Mouse (Mus musculus) forebrain, embryonic 12.5 days (tissue): Measurements from ENCODE around the gene Kif1c. TPM values are rescaled to one million over a fixed set of nuclear protein-coding genes. Genes with fewer than 3 reads are reported as not detected.

Experiments
- ATAC-seq: fragments of 200-750 bp; cut with Nextera tagmentation; 2 replicates; pipeline ENCODE4 v1.8.0; 2017; ENCODE audit warnings: moderate TSS enrichment; ENCODE audit not compliant: low FRiP score
- H3K27ac ChIP-seq: fragments of 300-500 bp; sonication (generic); 2 replicates; pipeline ENCODE4 v1.5.1; 2016; ENCODE audit warnings: mild to moderate bottlenecking
- H3K27me3 ChIP-seq: fragments of 300-500 bp; sonication (generic); 2 replicates; pipeline ENCODE4 v1.6.1; 2016; ENCODE audit warnings: mild to moderate bottlenecking
- H3K36me3 ChIP-seq: fragments of 300-500 bp; sonication (generic); replicated peaks from 2 replicates; pipeline ENCODE4 v1.6.1; 2016; ENCODE audit warnings: mild to moderate bottlenecking
- H3K4me1 ChIP-seq: fragments of 300-500 bp; sonication (generic); 2 replicates; pipeline ENCODE4 v1.6.1; 2016
- H3K4me2 ChIP-seq: fragments of 300-500 bp; sonication (generic); 2 replicates; pipeline ENCODE4 v1.6.1; 2016; ENCODE audit warnings: mild to moderate bottlenecking, moderate library complexity
- H3K4me3 ChIP-seq: fragments of 300-500 bp; sonication (generic); replicated peaks from 2 replicates; pipeline ENCODE4 v1.5.1; 2016; ENCODE audit warnings: mild to moderate bottlenecking
- H3K9ac ChIP-seq: fragments of 300-500 bp; sonication (generic); 2 replicates; pipeline ENCODE4 v1.6.1; 2016; ENCODE audit warnings: mild to moderate bottlenecking
- H3K9me3 ChIP-seq: fragments of 300-500 bp; sonication (generic); 2 replicates; pipeline ENCODE4 v1.6.1; 2016
- WGBS: fragments of 180-500 bp; shearing (Covaris S2); methylation state at CpG from one replicate; pipeline ENCODE4 v1.1.7; 2016; 5-methylcytosine and 5-hydroxymethylcytosine counted together
- polyA plus RNA-seq: library from polyadenylated mRNA; unstranded; fragments of >200 nt; fragmentation: Nextera tagmentation; extraction: Ambion mirVana; gene quantifications from 2 replicates; pipeline ENCODE4 v1.2.1, GENCODE M21; 2016

Gene Kif1c
- polyA plus RNA-seq, 1 experiment from 2014 or later = 3.2 TPM

GRCm38 (mm10) chr11:70656964-70657363 is 43.4 kb upstream of the Kif1c start, which contains the start of gene Eno3:
Gene Eno3, plus strand, starts transcription at chr11:70657202.
- peaks cover 32% of the 10 kb centered on the region for H3K4me1 ChIP-seq
- no peak for ATAC-seq
- H3K9ac ChIP-seq = peak within 1 kb of the TSS; percentile 97
- no peaks in the 10 kb centered on the region for H3K9me3 ChIP-seq
- H3K4me3 ChIP-seq = peak within 1 kb of the TSS; percentile 98
- H3K4me2 ChIP-seq = peak within 1 kb of the TSS; percentile 96
- 9% methylated on average over 3 of the region's 3 CpGs for WGBS
- peak within 1 kb of the TSS; percentile 98 for H3K27ac ChIP-seq
- peaks cover 13% of the 10 kb centered on the region for H3K36me3 ChIP-seq
- peaks cover 3% of the 10 kb centered on the region; the same call in 1 of the 2 replicates for H3K27me3 ChIP-seq

DNA sequence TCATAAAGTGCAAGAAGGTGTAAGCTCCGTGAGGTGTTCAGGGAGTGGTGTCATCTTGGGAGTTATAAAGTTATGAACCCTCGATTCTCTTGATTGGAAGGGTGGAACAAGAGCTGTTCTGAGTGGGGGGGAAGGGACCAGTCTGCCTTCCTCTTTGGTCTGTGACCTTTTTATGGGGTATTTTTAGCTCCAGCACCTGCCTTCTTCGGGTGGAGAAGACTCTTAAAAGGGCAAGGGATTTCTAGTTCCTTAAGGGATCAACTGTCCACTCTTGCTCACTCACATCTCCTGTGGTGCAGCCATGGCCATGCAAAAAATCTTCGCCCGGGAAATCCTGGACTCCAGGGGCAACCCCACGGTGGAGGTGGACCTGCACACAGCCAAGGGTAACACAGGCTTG is 42.8 kb upstream of the Kif1c start:
- Histone ChIP-seq H3K36me3 (peaks cover 13% of the 10 kb centered on the region), H3K4me2 (no peak overlapping the region), H3K27me3 (peaks cover 3% of the 10 kb centered on the region; the same call in 1 of the 2 replicates), H3K4me1 (peaks cover 26% of the 10 kb centered on the region), H3K9me3 (no peaks in the 10 kb centered on the region), H3K4me3 (no peak overlapping the region), H3K27ac (no peak overlapping the region), H3K9ac (no peak overlapping the region)
- no peak for ATAC-seq
- WGBS = 64% methylated on average over 6 of the region's 6 CpGs

DNA sequence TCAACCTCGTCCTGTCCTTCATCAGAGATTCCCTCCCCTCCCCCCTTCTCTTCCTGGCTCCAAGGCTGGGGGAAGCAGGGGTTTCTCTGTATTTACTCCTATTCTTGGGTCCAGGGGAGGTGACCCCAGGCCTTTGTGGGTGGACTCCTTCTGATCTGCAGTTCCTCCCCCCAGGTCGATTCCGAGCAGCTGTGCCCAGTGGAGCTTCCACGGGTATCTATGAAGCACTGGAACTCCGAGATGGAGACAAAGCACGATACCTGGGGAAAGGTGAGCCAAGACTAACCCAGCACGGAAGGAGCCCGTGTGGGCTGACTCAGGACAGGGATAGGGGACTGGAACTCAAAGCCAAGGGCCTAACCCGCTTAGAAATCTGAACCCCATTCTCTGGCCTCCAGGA is 42.4 kb upstream of the Kif1c start:
- Histone ChIP-seq H3K9me3 (no peaks in the 10 kb centered on the region), H3K36me3 (peaks cover 15% of the 10 kb centered on the region), H3K4me2 (no peak overlapping the region), H3K9ac (no peak overlapping the region), H3K4me1 (peaks cover 22% of the 10 kb centered on the region), H3K27me3 (peaks cover 3% of the 10 kb centered on the region; the same call in 1 of the 2 replicates), H3K4me3 (no peak overlapping the region), H3K27ac (no peak overlapping the region)
- no peak for ATAC-seq
- WGBS = 59% methylated on average over 9 of the region's 9 CpGs

DNA sequence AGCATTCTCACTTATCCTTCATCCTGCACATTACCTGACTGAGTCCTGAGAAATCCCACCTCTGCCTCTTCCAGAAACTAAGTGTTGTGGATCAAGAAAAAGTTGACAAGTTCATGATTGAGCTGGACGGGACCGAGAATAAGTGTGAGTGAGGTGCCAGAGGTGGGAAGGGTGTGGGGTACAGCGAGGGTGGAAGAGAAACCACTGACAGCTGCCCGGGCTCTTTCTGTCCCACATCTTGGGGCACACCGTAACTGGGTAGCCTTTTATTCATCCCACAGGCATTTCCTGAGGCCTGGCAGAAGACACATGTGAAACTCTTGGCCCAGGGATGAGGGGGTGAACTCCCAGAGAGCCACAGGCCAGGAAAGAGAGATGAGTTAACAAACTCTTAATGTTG is 41.8 kb upstream of the Kif1c start:
- H3K36me3 ChIP-seq = peaks cover 21% of the 10 kb centered on the region
- no peak overlapping the region for H3K4me2 ChIP-seq
- peaks cover 3% of the 10 kb centered on the region; the same call in 1 of the 2 replicates for H3K27me3 ChIP-seq
- peaks cover 19% of the 10 kb centered on the region for H3K4me1 ChIP-seq
- no peaks in the 10 kb centered on the region for H3K9me3 ChIP-seq
- 84% methylated on average over 5 of the region's 5 CpGs for WGBS
- H3K9ac ChIP-seq = no peak overlapping the region
- no peak overlapping the region for H3K4me3 ChIP-seq
- H3K27ac ChIP-seq = no peak overlapping the region
- no peak for ATAC-seq

DNA sequence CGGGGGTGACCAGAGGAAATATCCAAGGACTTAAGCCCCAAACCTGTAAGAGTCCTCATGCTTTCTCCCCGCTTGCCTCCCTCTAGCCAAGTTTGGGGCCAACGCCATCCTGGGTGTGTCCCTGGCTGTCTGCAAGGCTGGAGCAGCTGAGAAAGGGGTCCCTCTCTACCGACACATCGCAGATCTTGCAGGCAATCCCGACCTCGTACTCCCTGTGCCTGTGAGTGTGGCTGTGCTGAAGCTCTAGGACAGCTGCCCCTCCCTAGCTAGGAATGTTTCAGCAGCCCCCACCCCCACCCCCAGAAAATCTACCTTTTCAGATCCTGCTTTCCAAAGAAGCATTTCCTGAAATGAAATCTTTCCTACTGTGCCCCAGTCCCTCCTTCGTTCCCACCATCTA is 41.4 kb upstream of the Kif1c start:
- Histone ChIP-seq H3K27ac (no peak overlapping the region), H3K9me3 (no peaks in the 10 kb centered on the region), H3K4me3 (no peak overlapping the region), H3K4me2 (no peak overlapping the region), H3K36me3 (peaks cover 25% of the 10 kb centered on the region), H3K27me3 (peaks cover 3% of the 10 kb centered on the region; the same call in 1 of the 2 replicates), H3K9ac (no peak overlapping the region), H3K4me1 (peaks cover 19% of the 10 kb centered on the region)
- 75% methylated on average over 8 of the region's 8 CpGs for WGBS
- no peak for ATAC-seq

GRCm38 (mm10) chr11:70660571-70660970 is 39.8 kb upstream of the Kif1c start:
- Histone ChIP-seq H3K4me2 (no peak overlapping the region), H3K36me3 (peaks cover 40% of the 10 kb centered on the region), H3K27ac (no peak overlapping the region), H3K9me3 (no peaks in the 10 kb centered on the region), H3K4me1 (peaks cover 15% of the 10 kb centered on the region), H3K9ac (no peak overlapping the region), H3K27me3 (peaks cover 3% of the 10 kb centered on the region; the same call in 1 of the 2 replicates), H3K4me3 (no peak overlapping the region)
- 87% methylated on average over 8 of the region's 8 CpGs for whole genome bisulfite sequencing
- no peak for ATAC-seq

DNA sequence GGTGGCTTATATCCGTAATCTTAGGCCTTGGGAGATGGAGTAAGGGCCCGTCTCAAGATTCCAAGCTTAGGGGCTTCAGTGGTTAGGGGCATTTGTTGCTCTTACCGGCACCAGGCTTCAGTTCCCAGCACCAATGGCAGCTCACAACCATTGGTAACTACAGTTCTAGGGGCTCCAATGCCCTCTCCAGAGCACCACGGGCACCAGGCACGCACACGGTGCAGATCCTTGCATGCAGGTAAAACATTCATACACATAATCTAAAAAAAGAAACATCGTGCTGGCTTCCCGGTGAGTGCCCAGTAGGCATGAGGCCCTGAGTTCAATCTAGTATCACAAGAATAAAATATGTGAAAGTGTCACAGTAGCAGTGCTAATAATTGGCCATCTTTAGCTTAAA is 37.2 kb upstream of the Kif1c start:
- Histone ChIP-seq H3K36me3 (peaks cover 47% of the 10 kb centered on the region), H3K4me3 (no peak overlapping the region), H3K9ac (no peak overlapping the region), H3K4me2 (no peak overlapping the region), H3K27me3 (no peaks in the 10 kb centered on the region), H3K4me1 (peaks cover 10% of the 10 kb centered on the region), H3K9me3 (no peaks in the 10 kb centered on the region), H3K27ac (no peak overlapping the region)
- no peak for ATAC-seq
- WGBS = 88% methylated on average over 8 of the region's 8 CpGs

GRCm38 (mm10) chr11:70663957-70664356 is 36.4 kb upstream of the Kif1c start:
- 95% methylated on average over 6 of the region's 6 CpGs for WGBS
- Histone ChIP-seq H3K4me3 (no peak overlapping the region), H3K4me2 (no peak overlapping the region), H3K36me3 (peaks cover 47% of the 10 kb centered on the region), H3K4me1 (peaks cover 13% of the 10 kb centered on the region), H3K9ac (no peak overlapping the region), H3K9me3 (no peaks in the 10 kb centered on the region), H3K27me3 (no peaks in the 10 kb centered on the region), H3K27ac (no peak overlapping the region)
- no peak for ATAC-seq

GRCm38 (mm10) chr11:70664741-70665140 is 35.6 kb upstream of the Kif1c start:
- Histone ChIP-seq H3K27me3 (no peaks in the 10 kb centered on the region), H3K36me3 (peaks cover 47% of the 10 kb centered on the region), H3K27ac (no peak overlapping the region), H3K4me3 (no peak overlapping the region), H3K4me2 (no peak overlapping the region), H3K9ac (no peak overlapping the region), H3K4me1 (peaks cover 13% of the 10 kb centered on the region), H3K9me3 (no peaks in the 10 kb centered on the region)
- no peak for ATAC-seq
- WGBS = 92% methylated on average over 9 of the region's 9 CpGs

- WGBS = 93% methylated on average over 8 of the region's 8 CpGs
Measured at GRCm38 (mm10) chr11:70666687-70667086, 33.7 kb upstream of the Kif1c start.

DNA sequence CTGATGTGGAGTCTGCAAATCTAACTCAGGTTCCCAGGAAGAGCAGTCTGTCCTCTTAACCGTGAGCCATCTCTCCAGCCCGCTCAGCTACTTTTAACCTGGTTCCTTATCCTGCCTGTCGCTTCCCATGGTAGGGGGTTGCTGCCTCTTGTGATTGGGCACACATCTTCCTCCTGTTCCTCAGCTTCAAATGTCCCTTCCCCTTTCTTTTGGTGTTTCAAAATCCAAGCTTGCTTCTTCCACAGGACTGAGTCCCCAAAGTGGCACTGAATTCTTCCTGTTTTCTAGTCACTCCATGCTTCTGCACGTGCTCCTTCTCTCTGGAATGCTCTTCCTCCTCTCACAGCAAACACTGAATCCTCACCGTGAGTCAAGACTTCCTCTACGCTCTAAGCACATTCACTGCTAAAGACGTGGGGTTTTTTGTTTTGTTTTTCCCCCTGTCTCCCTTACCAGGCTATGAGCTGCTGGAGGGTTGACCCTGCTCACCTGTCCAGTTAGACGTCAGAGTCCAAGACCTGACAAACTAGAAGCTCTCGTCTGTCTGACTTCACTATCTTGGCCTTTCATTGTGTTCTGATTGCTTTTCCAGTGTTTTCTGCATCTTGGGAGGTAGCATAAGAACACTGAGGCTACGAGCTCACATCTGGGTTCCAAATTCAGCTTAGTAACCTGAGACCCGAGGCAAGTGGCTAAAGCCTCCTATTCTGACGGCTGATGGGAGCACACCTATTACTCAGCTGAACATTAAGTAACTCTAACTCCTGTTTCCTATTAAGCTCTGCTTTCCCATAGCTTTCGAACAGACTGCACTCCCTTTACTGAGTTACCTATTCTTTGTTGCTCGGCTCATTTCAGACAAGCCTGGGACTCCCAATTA is 32.8 kb upstream of the Kif1c start:
- 74% methylated on average over 14 of the region's 14 CpGs for WGBS
- peaks cover 41% of the 10 kb centered on the region for H3K36me3 ChIP-seq

More at GRCm38 (mm10) chr11:70666687-70667086, 33.7 kb upstream of the Kif1c start:
- H3K4me3 ChIP-seq = no peak overlapping the region
- no peak overlapping the region for H3K9ac ChIP-seq
- H3K36me3 ChIP-seq = peaks cover 47% of the 10 kb centered on the region
- ATAC-seq = no peak
- no peak overlapping the region for H3K27ac ChIP-seq
- H3K4me1 ChIP-seq = peaks cover 28% of the 10 kb centered on the region
- no peak overlapping the region for H3K4me2 ChIP-seq
- no peaks in the 10 kb centered on the region for H3K27me3 ChIP-seq
- H3K9me3 ChIP-seq = no peaks in the 10 kb centered on the region

DNA sequence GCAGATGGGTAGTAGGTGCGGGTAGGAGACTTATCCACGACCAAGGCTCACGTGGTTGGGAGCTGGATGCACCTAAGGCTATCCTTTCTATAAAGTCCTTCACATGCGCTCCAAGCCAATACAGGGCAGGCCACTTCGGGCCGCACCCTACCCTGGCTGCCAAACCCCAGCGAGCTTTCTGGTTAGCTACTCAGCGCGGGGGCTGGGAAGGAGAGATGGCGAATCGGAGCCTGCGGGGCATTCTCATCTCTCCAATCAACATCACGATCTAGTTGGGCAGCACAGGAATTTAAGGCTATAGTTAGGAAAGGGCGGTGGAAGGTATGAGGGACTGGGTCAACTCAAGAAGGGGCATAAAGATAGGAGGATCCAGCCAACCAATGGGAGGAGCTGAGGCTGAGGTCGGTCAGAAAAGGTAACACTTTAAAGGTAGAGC is 32.0 kb upstream of the Kif1c start:
- peak overlapping the region; percentile 78 for H3K4me2 ChIP-seq
- peak overlapping the region; percentile 98 for H3K27ac ChIP-seq
- H3K4me1 ChIP-seq = peaks cover 28% of the 10 kb centered on the region
- H3K4me3 ChIP-seq = peak overlapping the region; percentile 64
- under 1% methylated on average over 15 of the region's 15 CpGs for WGBS
- H3K9ac ChIP-seq = peak overlapping the region; percentile 59
- H3K36me3 ChIP-seq = peaks cover 32% of the 10 kb centered on the region
- peak; percentile 42 for ATAC-seq
- no peaks in the 10 kb centered on the region for H3K27me3 ChIP-seq
- no peaks in the 10 kb centered on the region for H3K9me3 ChIP-seq

More for the DNA sequence above, 32.8 kb upstream of the Kif1c start:
- no peak for ATAC-seq
- Histone ChIP-seq H3K4me3 (peak overlapping the region; percentile 64), H3K9me3 (no peaks in the 10 kb centered on the region), H3K27ac (no peak overlapping the region), H3K4me2 (peak overlapping the region; percentile 78), H3K4me1 (peaks cover 28% of the 10 kb centered on the region), H3K27me3 (no peaks in the 10 kb centered on the region), H3K9ac (peak overlapping the region; percentile 59; the same call in 1 of the 2 replicates)
